Mouse (Mus musculus): Measurements from ENCODE around the gene Dock10.
A peak's percentile ranks its signal among the peaks of the same experiment; 100 is the strongest.

Gene Dock10

GRCm38 (mm10) chr1:80727403-80727802 is 30.9 kb downstream of the Dock10 start:
- DNase-seq (ENCODE audit: low read depth): no peak

- peak; percentile 84 for DNase-seq (ENCODE audit: low read depth)
Observed at GRCm38 (mm10) chr1:80722647-80723046, 35.7 kb downstream of the Dock10 start.

- no peak for DNase-seq (ENCODE audit: low read depth)
Observed at GRCm38 (mm10) chr1:80722001-80722400, 36.3 kb downstream of the Dock10 start.

GRCm38 (mm10) chr1:80721181-80721580 is 37.1 kb downstream of the Dock10 start:
- peak; percentile 36 for DNase-seq (ENCODE audit: low read depth)

- DNase-seq (ENCODE audit: low read depth): no peak
Observed at GRCm38 (mm10) chr1:80720146-80720545, 38.2 kb downstream of the Dock10 start.

GRCm38 (mm10) chr1:80719436-80719835 is 38.9 kb downstream of the Dock10 start:
- DNase-seq (ENCODE audit: low read depth): peak; percentile 61

- no peak for DNase-seq (ENCODE audit: low read depth)
Observed at GRCm38 (mm10) chr1:80718666-80719065, 39.7 kb downstream of the Dock10 start.

GRCm38 (mm10) chr1:80715917-80716316 is 42.4 kb downstream of the Dock10 start:
- DNase-seq (ENCODE audit: low read depth): no peak

GRCm38 (mm10) chr1:80713920-80714319 is 44.4 kb downstream of the Dock10 start:
- DNase-seq (ENCODE audit: low read depth): no peak

GRCm38 (mm10) chr1:80710607-80711261 is 47.6 kb downstream of the Dock10 start:
- no peak for DNase-seq (ENCODE audit: low read depth)

- no peak for DNase-seq (ENCODE audit: low read depth)
Observed at GRCm38 (mm10) chr1:80710097-80710541, 48.2 kb downstream of the Dock10 start.

- DNase-seq (ENCODE audit: low read depth): no peak
Observed at GRCm38 (mm10) chr1:80709299-80709698, 49.0 kb downstream of the Dock10 start.

- DNase-seq (ENCODE audit: low read depth): peak; percentile 60
Observed at GRCm38 (mm10) chr1:80703279-80703678, 55.0 kb downstream of the Dock10 start.

GRCm38 (mm10) chr1:80676004-80676673 is 82.2 kb downstream of the Dock10 start:
- DNase-seq (ENCODE audit: low read depth): no peak

- DNase-seq (ENCODE audit: low read depth): no peak
Observed at GRCm38 (mm10) chr1:80671730-80672129, 86.6 kb downstream of the Dock10 start.

- no peak for DNase-seq (ENCODE audit: low read depth)
Observed at GRCm38 (mm10) chr1:80671056-80671455, 87.3 kb downstream of the Dock10 start.

- peak; percentile 51 for DNase-seq (ENCODE audit: low read depth)
Observed at GRCm38 (mm10) chr1:80670387-80670786, 87.9 kb downstream of the Dock10 start.

GRCm38 (mm10) chr1:80665761-80666160 is 92.6 kb downstream of the Dock10 start:
- DNase-seq (ENCODE audit: low read depth): no peak

- DNase-seq (ENCODE audit: low read depth): peak; percentile 88
Observed at GRCm38 (mm10) chr1:80665161-80665560, 93.2 kb downstream of the Dock10 start.

GRCm38 (mm10) chr1:80661506-80662402 is 96.6 kb downstream of the Dock10 start:
- DNase-seq (ENCODE audit: low read depth): peak; percentile 32

GRCm38 (mm10) chr1:80659465-80660245 is 98.7 kb downstream of the Dock10 start:
- no peak for DNase-seq (ENCODE audit: low read depth)

GRCm38 (mm10) chr1:80656389-80656788 is 101.9 kb downstream of the Dock10 start:
- DNase-seq (ENCODE audit: low read depth): no peak
